Mouse (Mus musculus) heart, adult 2 months (tissue): ENCODE measurements around the gene Themis2.

Experiments
- CTCF ChIP-seq: fragments of 200-600 bp; IDR thresholded peaks from 2 replicates; pipeline ENCODE4 v1.8.1; 2022; ENCODE audit warnings: antibody characterized with exemption, mild to moderate bottlenecking, moderate library complexity
- POLR2A ChIP-seq: fragments of 200-500 bp; IDR thresholded peaks from 2 replicates; pipeline ENCODE4 v1.6.1; 2011; ENCODE audit warnings: mild to moderate bottlenecking, low read depth, low read length, control low read depth; ENCODE audit not compliant: insufficient read depth

DNA sequence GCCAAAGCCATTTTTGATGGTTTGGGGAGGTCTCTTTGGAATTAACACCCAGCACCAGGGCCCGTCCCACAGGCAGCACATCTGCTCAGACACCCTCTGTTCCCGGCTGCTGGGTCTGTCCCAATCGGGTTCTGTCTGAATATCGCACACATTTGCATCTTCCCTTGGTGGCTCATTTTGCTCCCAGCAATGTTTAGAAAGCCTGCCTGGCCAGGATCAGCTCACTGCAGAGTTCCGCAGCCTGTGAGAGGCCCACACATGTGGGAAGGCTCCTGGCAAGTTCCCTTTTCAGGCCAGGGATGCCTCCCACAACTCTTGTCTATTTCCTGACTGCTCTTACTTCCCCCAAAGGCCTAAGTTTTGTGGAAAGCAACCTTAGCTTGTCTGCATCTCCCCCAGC, 13.4 kb upstream of the Themis2 start:
- TF ChIP-seq POLR2A (no peak), CTCF (no peak)
